Mouse (Mus musculus): ENCODE measurements around the gene Themis. TPM values are rescaled to one million over a fixed set of nuclear protein-coding genes. Genes with fewer than 3 reads are reported as not detected.

Themis gene
- 1 to 10 TPM in 1 of 2 experiments, under 1 TPM in 1; 0.69 to 1.1 TPM for total RNA-seq (2021)
- long read RNA-seq, experiment 1 = 0 reads
- long read RNA-seq, experiment 2 = 0 reads

DNA sequence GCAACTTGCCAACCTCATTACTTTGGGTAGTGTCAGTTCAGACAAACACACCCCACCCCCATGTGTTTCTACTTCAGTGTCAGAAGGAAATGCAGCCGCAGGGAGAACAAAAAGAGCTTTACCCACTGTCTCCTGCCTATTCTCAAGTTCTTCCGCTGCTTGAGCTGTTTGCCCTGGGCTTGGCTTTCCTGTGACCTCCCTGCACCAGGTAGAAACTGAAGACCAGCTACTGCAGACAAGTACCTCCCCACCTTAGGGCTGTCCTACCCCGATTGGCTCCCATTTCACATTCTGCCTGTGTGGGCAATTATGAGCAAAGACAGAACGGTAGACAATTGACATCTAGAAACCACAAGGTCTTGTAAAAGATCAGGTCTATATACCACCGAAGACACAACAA lies at the start of gene Themis:
Gene Themis, plus strand, starts transcription at position 100 of the 400 bp plus-strand sequence.
- no peak for DNase-seq

- DNase-seq = no peak
Measured at GRCm38 (mm10) chr10:28619415-28619814, 48.7 kb upstream of the Themis start.

DNA sequence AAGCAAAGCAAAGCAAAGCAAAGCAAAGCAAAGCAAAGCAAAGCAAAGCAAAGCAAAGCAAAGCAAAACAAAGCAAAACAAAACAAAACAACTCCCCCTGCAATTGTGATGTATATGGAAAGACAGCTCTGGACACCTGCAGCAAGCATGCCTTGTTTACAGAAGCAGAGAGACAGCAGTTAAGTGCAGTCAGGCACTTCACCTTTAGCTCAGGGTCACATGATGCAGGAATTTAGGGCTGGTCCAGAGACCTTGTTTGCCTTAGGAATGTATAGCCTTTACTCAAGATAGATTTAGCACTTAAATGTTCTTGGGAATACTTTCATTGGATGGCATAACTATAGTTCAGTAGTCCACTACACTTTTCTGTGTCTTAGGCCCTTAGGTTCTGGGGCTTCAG lies 32.1 kb upstream of the Themis start:
- DNase-seq = no peak

GRCm38 (mm10) chr10:28641887-28642286 lies 26.3 kb upstream of the Themis start:
- DNase-seq = no peak

DNA sequence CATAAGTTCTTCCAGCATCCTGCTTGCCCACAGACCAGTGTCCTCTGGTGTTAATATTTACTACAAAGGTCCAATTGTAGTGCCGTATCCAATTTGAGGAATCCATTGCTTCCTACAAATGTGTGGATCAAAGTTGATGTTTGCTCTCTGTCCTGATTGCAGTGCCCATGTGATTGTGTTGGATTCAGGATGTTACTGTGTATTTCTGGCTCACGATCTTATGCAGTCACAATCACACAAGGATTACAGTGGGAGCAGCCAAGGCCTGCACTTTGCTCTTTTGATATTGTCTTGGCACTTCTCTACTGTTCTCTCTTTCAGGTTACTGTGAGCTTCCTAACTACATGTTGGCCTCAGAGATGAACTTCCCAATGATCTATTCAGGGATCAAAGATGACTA lies 20.3 kb upstream of the Themis start:
- no peak for DNase-seq

DNA sequence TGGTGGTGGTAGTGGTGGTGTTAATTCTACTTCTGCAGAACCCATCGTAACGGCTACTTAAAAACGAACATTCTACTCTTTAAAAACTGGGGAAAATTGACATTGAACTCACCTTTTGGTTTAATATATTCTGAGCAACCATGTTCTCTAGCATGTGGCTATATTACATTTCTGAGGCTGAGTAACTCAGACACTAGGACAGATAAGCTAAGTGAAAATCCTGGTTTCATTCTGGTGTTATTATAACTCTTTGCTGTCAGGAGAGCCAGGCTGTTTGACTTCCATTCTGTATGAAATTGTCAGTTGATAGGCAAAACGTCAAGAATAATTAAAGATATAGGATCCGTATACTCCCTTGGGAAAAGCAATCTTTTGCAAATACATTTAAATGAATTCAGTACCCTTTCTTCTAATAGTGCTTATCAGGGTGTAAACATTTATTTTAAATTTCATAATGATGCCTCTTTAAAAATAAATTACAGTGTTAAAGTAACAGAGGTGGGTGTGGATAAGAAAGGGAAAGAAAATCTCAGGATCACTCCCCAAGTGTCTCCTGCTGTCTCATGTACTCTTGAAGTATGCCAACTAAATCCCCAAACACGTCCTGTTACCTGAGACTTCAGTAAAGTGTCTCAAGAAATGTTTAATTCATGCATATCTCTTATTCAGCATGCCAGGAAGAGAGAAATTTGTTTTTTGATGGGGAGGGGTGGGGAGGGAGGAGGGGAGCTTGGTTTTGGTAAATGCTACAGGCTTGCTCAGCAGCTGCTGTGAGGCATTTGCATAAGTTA lies 18.9 kb upstream of the Themis start:
- DNase-seq = no peak

DNA sequence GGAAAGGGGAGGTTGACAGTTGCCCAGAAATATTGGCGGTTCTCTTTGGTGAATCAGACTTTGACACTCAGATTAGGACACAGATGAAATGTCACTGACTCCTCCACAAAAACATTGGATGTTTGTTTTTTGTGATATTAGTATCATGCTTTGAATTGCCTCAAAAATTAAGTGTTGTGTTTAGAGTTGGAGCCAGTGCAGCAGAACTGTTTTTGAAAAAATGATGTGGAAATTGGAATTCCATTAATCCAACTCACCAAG lies 18.3 kb upstream of the Themis start:
- DNase-seq = no peak

GRCm38 (mm10) chr10:28651910-28652309 lies 16.2 kb upstream of the Themis start:
- DNase-seq = no peak

GRCm38 (mm10) chr10:28654733-28655132 lies 13.4 kb upstream of the Themis start:
- no peak for DNase-seq

GRCm38 (mm10) chr10:28665141-28665540 lies 3.0 kb upstream of the Themis start:
- DNase-seq = no peak

DNA sequence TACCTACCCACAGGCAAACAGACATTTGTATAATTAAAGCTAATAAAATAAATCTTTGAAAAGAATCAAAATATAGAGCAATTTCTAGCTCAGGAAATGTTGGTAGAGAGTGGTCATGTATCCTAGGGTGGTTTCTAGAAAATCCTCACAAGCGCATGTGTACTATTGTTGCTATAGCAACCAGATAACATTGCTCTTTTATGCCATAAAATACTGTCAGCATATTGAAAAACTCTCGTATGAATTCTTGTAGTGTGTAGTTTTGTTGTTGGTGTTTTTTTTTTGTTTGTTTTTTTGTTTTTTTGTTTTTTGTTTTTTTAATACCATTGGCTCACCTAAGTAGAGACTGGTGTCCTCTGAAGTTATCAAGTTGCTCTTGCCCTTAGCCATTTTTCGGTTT lies 5.8 kb downstream of the Themis start:
- no peak for DNase-seq

DNA sequence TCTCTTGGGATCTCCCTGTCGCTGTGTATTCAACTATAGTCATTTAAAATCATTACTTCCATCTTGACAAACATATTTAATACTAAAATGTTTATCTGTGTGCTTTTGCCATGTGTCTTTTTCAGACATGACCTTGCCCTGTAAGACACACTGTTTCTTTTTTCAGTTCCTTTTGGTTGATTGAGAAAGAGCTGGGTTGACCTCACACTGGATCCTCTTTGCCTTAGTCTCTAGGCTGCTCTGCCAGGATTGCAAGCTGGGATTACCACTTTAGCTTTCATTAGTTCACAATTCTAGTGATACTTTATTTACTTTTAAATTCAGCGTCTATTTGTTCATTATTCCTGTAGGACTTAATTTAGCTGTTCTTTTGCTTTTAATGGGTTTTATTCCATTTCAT lies 7.2 kb downstream of the Themis start:
- no peak for DNase-seq

GRCm38 (mm10) chr10:28694981-28695380 lies 26.8 kb downstream of the Themis start:
- DNase-seq = no peak

DNA sequence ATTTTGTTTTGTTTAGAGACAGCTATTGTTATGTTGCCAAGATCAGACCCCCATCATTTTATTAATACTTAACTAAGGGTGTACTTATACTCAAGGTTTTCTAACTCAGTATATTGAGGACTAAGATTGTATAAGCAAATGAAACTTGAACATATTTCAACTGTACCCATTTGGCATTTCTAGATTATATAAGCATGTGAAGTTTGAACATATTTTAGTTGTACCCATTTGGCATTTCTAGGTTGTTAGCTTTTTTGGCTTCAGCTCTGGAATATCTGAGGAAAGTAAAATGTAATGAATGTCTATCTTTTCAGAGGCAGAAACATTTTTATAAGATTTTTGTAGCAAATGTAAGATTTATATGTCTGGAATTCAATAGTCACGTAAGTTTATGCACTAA lies 27.9 kb downstream of the Themis start:
- no peak for DNase-seq

- no peak for DNase-seq
Measured at GRCm38 (mm10) chr10:28698175-28698574, 30.0 kb downstream of the Themis start.

- DNase-seq = no peak
Measured at GRCm38 (mm10) chr10:28721828-28722227, 53.7 kb downstream of the Themis start.

DNA sequence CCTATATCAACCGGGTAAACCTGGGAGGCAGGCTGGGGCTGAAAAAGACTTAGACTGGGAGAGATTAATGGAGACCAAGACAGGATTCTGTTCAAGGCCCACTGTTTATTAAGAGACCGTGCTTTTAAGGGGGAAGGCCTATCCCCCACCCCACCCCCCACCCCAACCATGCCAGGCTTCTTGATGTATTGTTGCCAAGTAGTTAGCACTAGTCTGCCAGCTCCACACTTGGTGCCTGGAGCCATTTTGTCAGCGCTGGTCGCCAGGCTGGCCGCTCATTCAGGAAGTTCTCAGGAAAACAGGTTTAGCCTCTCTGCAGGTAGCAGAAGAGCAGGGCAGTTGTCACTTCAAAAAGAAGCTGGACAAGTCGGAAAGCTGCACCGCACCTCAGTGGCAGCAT lies 55.1 kb downstream of the Themis start:
- DNase-seq = no peak

DNA sequence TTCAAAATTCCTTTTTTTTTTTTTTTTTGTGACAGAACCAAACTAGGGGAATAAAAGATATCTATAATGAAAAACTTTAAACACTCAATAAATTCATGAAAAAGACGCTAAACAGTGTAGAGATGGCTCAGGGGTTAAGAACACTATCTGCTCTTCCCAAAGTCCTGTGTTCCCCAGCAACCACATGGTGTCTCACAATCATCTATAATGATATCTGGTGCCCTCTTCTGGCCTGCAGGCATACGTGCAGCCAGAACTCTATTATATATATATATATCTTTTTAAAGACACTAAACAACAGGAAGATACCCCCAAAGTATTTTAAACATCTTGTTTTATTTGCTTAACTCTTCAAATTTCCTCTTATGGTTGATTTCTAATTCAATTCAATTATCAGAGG lies 62.0 kb downstream of the Themis start:
- DNase-seq = peak; percentile 19

GRCm38 (mm10) chr10:28737953-28738352 lies 69.8 kb downstream of the Themis start:
- no peak for DNase-seq

DNA sequence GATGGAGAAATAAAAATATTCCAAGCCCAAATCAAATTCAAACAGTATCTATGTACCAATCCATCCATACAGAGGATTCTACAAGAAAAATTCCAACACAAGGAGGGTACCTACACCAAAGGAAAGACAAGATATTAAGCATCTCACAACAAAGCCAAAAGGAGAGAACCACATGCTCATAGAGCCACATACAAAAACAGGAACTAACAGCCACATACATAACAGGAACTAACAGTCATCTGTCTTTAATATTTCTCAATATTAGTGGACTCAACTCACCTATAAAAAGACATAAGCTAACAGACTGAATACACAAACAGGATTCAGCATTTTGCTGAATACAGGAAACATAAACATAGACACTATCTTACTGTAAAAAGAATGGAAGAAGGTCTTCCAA lies 78.3 kb downstream of the Themis start:
- no peak for DNase-seq

DNA sequence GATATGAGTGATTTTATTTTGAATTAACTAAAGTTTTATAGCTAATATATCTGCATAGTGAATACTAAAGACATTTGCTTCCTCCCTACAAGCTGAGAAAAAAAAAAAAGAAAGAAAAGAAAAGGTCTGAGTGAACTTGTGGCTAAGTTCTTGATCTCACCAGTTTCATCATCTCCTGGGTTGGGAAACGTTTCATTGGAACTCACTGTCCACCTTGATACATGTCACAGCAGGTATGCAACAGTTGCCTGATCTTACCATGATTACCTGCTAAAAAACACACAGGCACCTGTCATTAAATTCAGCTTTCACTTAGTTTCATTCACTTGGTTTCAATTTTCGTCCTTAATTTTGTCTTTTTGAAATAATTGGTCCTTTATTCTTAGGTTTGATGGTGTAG lies 85.2 kb downstream of the Themis start:
- DNase-seq = no peak

DNA sequence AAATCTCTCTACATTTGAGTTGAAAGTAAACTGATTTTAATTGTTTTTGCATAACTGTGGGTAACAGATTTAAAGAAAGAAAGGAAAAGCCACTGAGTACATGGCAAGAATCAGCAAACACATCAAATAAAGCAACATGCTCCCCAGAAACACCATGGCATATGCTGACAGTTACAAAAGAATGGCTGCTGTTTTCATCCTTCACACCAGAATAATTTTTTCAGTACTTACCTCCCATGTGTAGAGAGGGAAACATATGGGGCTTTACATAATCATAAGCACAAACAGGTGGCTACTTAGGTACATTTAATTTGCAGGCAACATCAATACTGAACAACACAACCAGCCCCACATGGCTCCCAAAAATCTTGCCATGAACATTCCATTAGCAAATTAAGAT lies 86.8 kb downstream of the Themis start:
- no peak for DNase-seq

DNA sequence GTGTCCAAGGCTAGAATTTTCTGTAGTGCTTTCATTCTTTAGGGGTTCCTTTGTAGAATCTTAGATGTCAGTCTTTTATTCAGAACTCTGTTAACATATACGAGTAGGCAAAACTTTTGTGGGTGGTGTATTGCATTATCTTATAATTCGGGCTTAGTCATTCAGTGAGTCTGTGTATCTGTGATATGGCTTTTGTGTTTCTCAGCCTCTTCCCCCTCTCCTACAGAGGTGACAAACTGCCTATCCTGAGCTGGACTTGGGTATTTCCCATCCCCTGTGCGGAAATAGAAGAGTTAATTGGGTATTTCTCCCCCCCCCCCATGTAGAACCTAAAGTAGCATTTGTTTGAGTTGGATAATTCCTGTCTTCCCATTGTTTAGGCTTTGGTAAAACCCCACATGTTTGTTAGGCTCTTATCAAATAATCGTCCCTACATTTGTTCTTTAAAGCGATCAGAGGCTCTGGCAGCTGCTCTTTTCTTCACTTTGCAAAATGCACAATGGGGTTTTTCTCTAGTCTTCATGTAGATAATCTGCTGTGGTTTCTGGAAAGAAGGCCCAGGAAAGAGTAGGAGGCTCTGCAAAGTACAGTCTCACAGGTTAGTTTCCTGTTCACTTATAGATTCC lies 108.7 kb downstream of the Themis start:
- DNase-seq = no peak

GRCm38 (mm10) chr10:28799469-28799868 lies 131.3 kb downstream of the Themis start:
- no peak for DNase-seq
